Mouse (Mus musculus) cerebellum, adult 2 months (tissue): Measurements from ENCODE around the gene Ncor2. TPM values are rescaled to one million over a fixed set of nuclear protein-coding genes. Genes with fewer than 3 reads are reported as not detected.

Source experiments
- DNase-seq, 2 experiments: peaks; one replicate each; pipeline ENCODE4 v3.0.0; 2021
- H3K27ac ChIP-seq: fragments of 200-500 bp; 2 replicates; pipeline ENCODE4 v1.5.1; 2012; ENCODE audit warnings: low read length, control low read depth, inconsistent platforms; ENCODE audit not compliant: insufficient read depth
- H3K27me3 ChIP-seq: fragments of 200-500 bp; 2 replicates; pipeline ENCODE4 v1.6.1; 2012; ENCODE audit warnings: inconsistent platforms, mild to moderate bottlenecking, low read length, moderate library complexity; ENCODE audit not compliant: control insufficient read depth, insufficient read depth
- H3K4me1 ChIP-seq: fragments of 200-500 bp; 2 replicates; pipeline ENCODE4 v1.6.1; 2011; ENCODE audit warnings: low read length; ENCODE audit not compliant: control insufficient read depth, insufficient read depth
- H3K4me3 ChIP-seq: fragments of 200-500 bp; replicated peaks from 2 replicates; pipeline ENCODE3; 2011; ENCODE audit warnings: mild to moderate bottlenecking, low read depth, low read length, control low read depth; ENCODE audit not compliant: insufficient read depth
- CTCF ChIP-seq: fragments of 200-500 bp; IDR thresholded peaks from 2 replicates; pipeline ENCODE4 v1.5.1; 2011; ENCODE audit warnings: low read depth, mild to moderate bottlenecking, control low read depth, low read length, moderate library complexity, borderline replicate concordance; ENCODE audit not compliant: insufficient read depth
- POLR2A ChIP-seq: fragments of 200-500 bp; IDR thresholded peaks from 2 replicates; pipeline ENCODE4 v1.6.1; 2011; ENCODE audit warnings: low read length, control low read depth, borderline replicate concordance; ENCODE audit not compliant: insufficient read depth
- WGBS: fragments of 180-500 bp; shearing (Covaris S2); methylation state at CpG from one replicate; pipeline ENCODE4 v1.1.7; 2018; 5-methylcytosine and 5-hydroxymethylcytosine counted together
- polyA plus RNA-seq: library from polyadenylated mRNA; depleted of rRNA; stranded (reverse); fragments of >200 nt; gene quantifications from 2 replicates; pipeline ENCODE4 v1.2.3, GENCODE M21; 2012

Ncor2 gene
- polyA plus RNA-seq, 1 experiment, result 93.2 TPM

DNA sequence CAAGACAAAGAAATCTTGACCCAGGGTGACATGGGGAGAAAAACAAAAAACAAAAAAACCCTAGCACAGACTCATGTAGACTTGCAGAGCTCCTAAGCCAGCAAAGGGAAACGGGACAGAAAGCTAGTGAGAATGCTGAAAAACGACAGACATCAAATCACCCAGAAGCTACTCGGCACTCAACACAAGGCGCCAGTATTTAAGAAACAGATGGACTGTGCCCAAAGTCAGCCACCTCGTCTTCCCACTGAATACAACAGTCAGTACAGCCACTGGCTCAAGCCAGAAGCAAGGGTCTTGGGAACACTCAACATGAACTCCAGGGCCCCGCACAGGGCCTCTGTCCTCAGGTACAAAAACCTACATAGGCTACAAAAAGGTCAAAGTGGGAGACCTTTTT, 7.8 kb downstream of the Ncor2 start:
- WGBS, result 23% methylated on average over 6 of the region's 6 CpGs
- peaks cover 84% of the 10 kb centered on the region for H3K4me1 ChIP-seq
- H3K4me3 ChIP-seq, result no peak overlapping the region
- no peak for TF ChIP-seq POLR2A
- TF ChIP-seq CTCF, result no peak
- DNase-seq, result peak in 1 of 2 experiments; percentile 30
- no peak overlapping the region for H3K27ac ChIP-seq
- H3K27me3 ChIP-seq, result no peaks in the 10 kb centered on the region

DNA sequence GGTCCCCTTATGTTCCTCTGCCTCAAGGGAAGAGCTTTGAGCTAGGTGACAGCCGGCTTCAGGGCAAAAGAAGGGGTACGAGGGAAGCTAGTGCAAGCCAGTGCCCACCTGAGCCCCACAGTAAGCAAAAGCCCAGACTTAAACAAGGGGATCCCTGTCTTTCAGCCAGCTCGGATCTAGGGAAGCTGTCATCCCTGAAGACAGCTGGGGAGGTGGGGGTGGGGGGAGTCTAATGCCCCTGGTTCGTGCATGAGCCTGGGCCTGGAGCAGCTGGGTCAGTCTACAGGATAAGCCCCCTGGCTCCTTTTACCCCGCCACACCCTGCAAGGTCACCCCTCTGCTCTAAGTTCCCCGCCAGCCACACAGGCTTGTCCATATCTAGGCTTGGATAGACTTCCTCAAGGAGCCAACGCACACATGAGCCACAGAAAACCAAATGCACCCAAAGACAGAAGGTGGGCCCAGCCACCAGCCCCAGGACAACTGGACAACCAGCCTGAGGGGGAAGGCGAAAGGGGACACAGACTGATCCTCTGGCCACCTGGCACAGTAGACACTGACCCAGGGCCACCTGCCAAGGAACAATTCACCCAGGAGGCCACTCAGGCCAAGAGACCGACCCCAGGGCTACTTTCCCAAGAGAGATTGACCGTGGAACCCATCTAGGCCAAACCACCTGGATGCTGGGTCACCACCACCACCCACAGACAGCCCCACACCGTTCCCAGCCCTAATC, 8.7 kb downstream of the Ncor2 start:
- TF ChIP-seq CTCF, result no peak
- no peak for TF ChIP-seq POLR2A
- H3K4me3 ChIP-seq, result no peak overlapping the region
- peaks cover 85% of the 10 kb centered on the region for H3K4me1 ChIP-seq
- H3K27ac ChIP-seq, result no peak overlapping the region
- 49% methylated on average over 11 of the region's 11 CpGs for WGBS
- no peaks in the 10 kb centered on the region for H3K27me3 ChIP-seq
- DNase-seq, result peak in 1 of 2 experiments; percentile 43

DNA sequence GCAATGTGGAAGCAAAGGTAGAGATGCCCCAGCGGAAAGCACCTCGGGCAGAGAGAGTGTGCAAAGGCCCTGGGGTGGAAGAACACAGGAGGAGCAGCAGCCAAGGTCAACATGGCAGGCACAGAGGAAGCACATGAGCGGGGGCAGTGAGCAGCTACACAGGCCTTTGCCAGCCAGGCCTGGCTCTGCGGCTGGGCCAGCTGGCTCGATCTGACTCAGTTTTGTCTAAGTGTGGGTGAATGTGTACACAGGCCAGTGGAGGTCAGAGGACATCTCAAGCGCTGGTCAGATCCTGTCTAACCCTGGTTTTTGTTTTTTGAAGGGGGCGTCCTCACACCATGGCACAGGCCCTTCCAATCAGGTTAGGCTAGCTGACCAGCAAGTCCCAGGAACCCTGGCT, 10.9 kb downstream of the Ncor2 start:
- TF ChIP-seq CTCF (no peak), POLR2A (no peak)
- H3K27me3 ChIP-seq, result no peaks in the 10 kb centered on the region
- peaks cover 88% of the 10 kb centered on the region for H3K4me1 ChIP-seq
- H3K27ac ChIP-seq, result no peak overlapping the region
- DNase-seq, result peak; percentile 48 to 59
- H3K4me3 ChIP-seq, result no peak overlapping the region
- WGBS, result 43% methylated on average over 7 of the region's 7 CpGs

GRCm38 (mm10) chr5:125167524-125167923, 11.5 kb downstream of the Ncor2 start:
- TF ChIP-seq POLR2A (no peak), CTCF (no peak)
- Histone ChIP-seq H3K27ac (no peak overlapping the region), H3K4me3 (no peak overlapping the region), H3K4me1 (peaks cover 86% of the 10 kb centered on the region), H3K27me3 (no peaks in the 10 kb centered on the region)
- WGBS, result 68% methylated on average over 5 of the region's 5 CpGs
- peak in 1 of 2 experiments; percentile 26 for DNase-seq

DNA sequence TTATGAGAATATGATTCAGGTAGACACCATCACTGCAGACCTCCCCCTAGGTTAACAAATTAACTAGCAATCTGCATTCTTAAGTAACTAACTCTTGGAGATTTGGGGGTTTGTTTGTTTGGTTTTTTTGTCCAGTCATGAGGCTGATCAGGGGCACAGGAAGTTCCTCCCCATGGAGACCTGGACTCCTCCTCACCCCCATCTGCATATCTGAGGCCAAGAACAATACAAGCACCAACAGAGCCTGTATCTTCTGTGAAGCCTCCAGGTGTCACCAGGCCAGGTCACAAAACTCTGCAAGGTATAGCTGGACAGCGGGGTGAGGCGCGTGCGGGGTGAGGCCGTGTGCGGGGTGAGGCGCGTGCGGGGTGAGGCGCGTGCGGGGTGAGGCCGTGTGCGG, 13.0 kb downstream of the Ncor2 start:
- peaks cover 78% of the 10 kb centered on the region for H3K4me1 ChIP-seq
- 96% methylated on average over 14 of the region's 14 CpGs for WGBS
- no peak overlapping the region for H3K4me3 ChIP-seq
- H3K27me3 ChIP-seq, result no peaks in the 10 kb centered on the region
- no peak for DNase-seq
- TF ChIP-seq CTCF (no peak), POLR2A (no peak)
- no peak overlapping the region for H3K27ac ChIP-seq

GRCm38 (mm10) chr5:125164465-125165167, 14.4 kb downstream of the Ncor2 start:
- Histone ChIP-seq H3K27ac (peak overlapping the region; percentile 31), H3K4me1 (peaks cover 77% of the 10 kb centered on the region), H3K27me3 (no peaks in the 10 kb centered on the region), H3K4me3 (no peak overlapping the region)
- WGBS, result under 1% methylated on average over 12 of the region's 12 CpGs
- DNase-seq, result peak; percentile 73 to 80
- TF ChIP-seq CTCF (no peak), POLR2A (no peak)

DNA sequence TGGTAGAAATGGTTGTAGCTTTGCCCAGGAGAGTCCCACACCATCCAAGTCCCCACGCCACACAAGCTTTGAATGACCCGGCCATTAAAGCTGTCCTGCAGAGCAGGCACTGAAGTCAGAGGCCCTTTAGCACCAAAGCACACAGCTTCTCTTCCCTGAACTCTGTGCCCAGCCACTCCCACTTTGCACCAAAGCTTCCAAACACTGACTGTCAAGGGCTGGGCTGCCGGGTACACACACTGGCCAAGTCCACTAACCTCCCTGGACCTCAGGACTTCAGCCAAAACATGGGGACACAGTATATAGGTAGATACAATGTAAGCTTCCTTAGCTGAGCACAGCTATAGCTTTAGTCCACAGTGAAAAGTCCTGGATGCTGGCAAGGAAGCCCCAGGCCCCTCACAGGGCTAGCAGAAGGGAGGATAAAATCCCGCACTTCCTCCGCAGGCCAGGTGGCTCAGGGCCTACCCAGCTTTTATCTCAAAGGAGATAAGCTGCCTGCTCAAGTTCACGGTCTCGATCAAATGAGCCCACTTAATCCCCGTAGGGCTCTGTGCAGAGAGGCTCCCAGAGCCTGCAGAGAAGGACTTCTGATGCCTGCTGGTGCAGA, 15.5 kb downstream of the Ncor2 start:
- Histone ChIP-seq H3K4me1 (peaks cover 73% of the 10 kb centered on the region), H3K27ac (no peak overlapping the region), H3K4me3 (no peak overlapping the region), H3K27me3 (no peaks in the 10 kb centered on the region)
- peak in 1 of 2 experiments; percentile 44 for DNase-seq
- 19% methylated on average over 8 of the region's 8 CpGs for WGBS
- TF ChIP-seq CTCF (no peak), POLR2A (no peak)

GRCm38 (mm10) chr5:125162461-125162860, 16.6 kb downstream of the Ncor2 start:
- Histone ChIP-seq H3K27ac (no peak overlapping the region), H3K27me3 (no peaks in the 10 kb centered on the region), H3K4me3 (no peak overlapping the region), H3K4me1 (peaks cover 74% of the 10 kb centered on the region)
- 100% methylated on average over 1 of the region's 3 CpGs for WGBS
- peak in 1 of 2 experiments; percentile 13 for DNase-seq
- TF ChIP-seq POLR2A (no peak), CTCF (no peak)
